Comparison of ENCODE assay signal across 11 mouse cellular contexts in genomic region chr1:182130830-182131229, GRCm38 (mm10). TPM values are rescaled to one million over a fixed set of nuclear protein-coding genes. Genes with fewer than 3 reads are reported as not detected.
A peak's percentile ranks its signal among the peaks of the same experiment; 100 is the strongest.
DNase-seq lines count a peak whose midpoint lies in the region; ATAC-seq and TF ChIP-seq lines count a peak whose summit lies in the region.
"Had no signal": no experiment of that assay in that cellular context is flagged by ENCODE, and none has a peak within 500 bp of the region (broad histone marks: within the 10 kb centered on the region; RNA-seq: fewer than 3 reads in every experiment).

No protein-coding gene starts in this region.

- peak; percentile 30 for DNase-seq in gastrocnemius, postnatal 10 days
- DNase-seq in gastrocnemius, adult 8-10 months (ENCODE audit: low spot score in 2 of 2), result no peak
- DNase-seq in spleen, adult 12 weeks (ENCODE audit: low spot score), result peak; percentile 11
- DNase-seq in spleen, postnatal 36 days (ENCODE audit: low spot score in 2 of 2), result no peak
- peak; percentile 58 for DNase-seq in liver, postnatal 0 days
- DNase-seq in thymus, postnatal 4 days, result peak; percentile 79
- DNase-seq in gastrocnemius, postnatal 36 days, result no peak
- no peak for DNase-seq in left cerebral cortex, adult 8-10 months (ENCODE audit: low spot score in 2 of 2)

- H3K9ac ChIP-seq in liver, postnatal 0 days (replicated peaks), result no peak overlapping the region

- H3K9me3 ChIP-seq in liver, postnatal 0 days (ENCODE audit: low read length), result no peaks in the 10 kb centered on the region

- intact Hi-C loops in gastrocnemius, postnatal 36 days (cut with DNase I), result no loop called here

- peaks cover 26% of the 10 kb centered on the region for H3K36me3 ChIP-seq in liver, postnatal 0 days (replicated peaks; ENCODE audit: insufficient read depth, low read length)

- peaks cover 9% of the 10 kb centered on the region for H3K4me1 ChIP-seq in liver, postnatal 0 days (ENCODE audit: insufficient read depth)

- H3K4me2 ChIP-seq in liver, postnatal 0 days (ENCODE audit: low read depth, low read length), result no peak overlapping the region

- no peak for ATAC-seq in liver, postnatal 0 days

- WGBS in liver, postnatal 0 days (ENCODE audit: insufficient replicate concordance), result 52% methylated on average over 2 of the region's 2 CpGs

- no peak overlapping the region for H3K27ac ChIP-seq in liver, postnatal 0 days (ENCODE audit: low read depth)

- TF ChIP-seq CTCF in liver, postnatal 0 days (IDR thresholded peaks at IDR 0.05; ENCODE audit: low read depth), result peak; percentile 67

- H3K27me3 ChIP-seq in liver, postnatal 0 days (ENCODE audit: insufficient read depth, low read length), result no peaks in the 10 kb centered on the region

- no peak overlapping the region for H3K4me3 ChIP-seq in liver, postnatal 0 days (ENCODE audit: low read depth, low read length)

- TF ChIP-seq EP300 in liver, postnatal 0 days (IDR thresholded peaks at IDR 0.05; ENCODE audit: low read depth), result no peak

RNA-seq across cellular contexts. Expression of gene Srp9, which starts 6.3 kb away (rescaled TPM):
- total RNA-seq in gastrocnemius, postnatal 10 days (2021), result 10 to 100 TPM; 37.9 to 41.8 TPM
- 10 to 100 TPM; 41.5 to 49.1 (median 45.6) TPM for total RNA-seq in gastrocnemius, adult 8-10 months (2022)
- 109 and 119 TPM in 2 replicates for polyA plus RNA-seq in liver, postnatal 0 days (2015; fragmentation: Nextera tagmentation; extraction: Ambion mirVana)
- total RNA-seq in gastrocnemius, postnatal 36 days (2021), result 10 to 100 TPM; 38.7 to 42.4 TPM
- 10 to 100 TPM; 53.4 to 66.8 (median 60.4) TPM for total RNA-seq in left cerebral cortex, adult 8-10 months (2022)

RNA-seq across cellular contexts. Expression of gene Vmn1r1, which starts 33.5 kb away (rescaled TPM):
- total RNA-seq in gastrocnemius, postnatal 10 days (2021), result not detected
- total RNA-seq in gastrocnemius, adult 8-10 months (2022), result not detected
- not detected in 2 replicates for polyA plus RNA-seq in liver, postnatal 0 days (2015; fragmentation: Nextera tagmentation; extraction: Ambion mirVana)
- total RNA-seq in gastrocnemius, postnatal 36 days (2021), result not detected
- not detected for total RNA-seq in left cerebral cortex, adult 8-10 months (2022)
- total RNA-seq: left cerebral cortex, adult 18-20 months had no signal
- polyA plus RNA-seq: forebrain, embryonic 11.5 days; neural tube, embryonic 14.5 days had no signal

Comparison
In these comparisons a context has a peak if more than half of its experiments do, and no peak if none do; other contexts are left out.
1. DNase-seq: peak in gastrocnemius, postnatal 10 days (single experiment), spleen, adult 12 weeks (single experiment), liver, postnatal 0 days (single experiment) and thymus, postnatal 4 days (single experiment); none in gastrocnemius, adult 8-10 months (0 of 2), spleen, postnatal 36 days (0 of 2), gastrocnemius, postnatal 36 days (0 of 2) and left cerebral cortex, adult 8-10 months (0 of 2).